Mouse (Mus musculus): ENCODE data around the gene Fbrsl1.

Fbrsl1 gene

DNA sequence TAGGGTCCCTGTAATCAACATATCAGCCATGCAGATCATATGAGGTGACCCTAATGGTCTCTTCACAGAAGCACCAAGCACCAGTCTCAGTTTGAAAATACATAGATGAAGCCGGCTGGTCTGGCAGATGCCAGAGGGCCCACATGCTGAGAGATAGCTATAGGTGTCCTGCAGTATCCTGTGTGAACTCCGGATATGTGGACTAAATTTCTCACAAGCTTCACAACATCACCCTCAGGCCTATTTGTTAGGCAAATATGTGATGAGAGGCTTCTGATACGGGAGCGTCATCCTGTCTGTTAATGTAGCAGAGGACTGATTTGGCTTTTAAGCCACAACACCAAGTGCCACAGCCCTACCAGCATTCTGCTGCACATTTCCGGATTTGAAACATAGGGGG is 37.9 kb downstream of the Fbrsl1 start:
- DNase-seq, result no peak

DNA sequence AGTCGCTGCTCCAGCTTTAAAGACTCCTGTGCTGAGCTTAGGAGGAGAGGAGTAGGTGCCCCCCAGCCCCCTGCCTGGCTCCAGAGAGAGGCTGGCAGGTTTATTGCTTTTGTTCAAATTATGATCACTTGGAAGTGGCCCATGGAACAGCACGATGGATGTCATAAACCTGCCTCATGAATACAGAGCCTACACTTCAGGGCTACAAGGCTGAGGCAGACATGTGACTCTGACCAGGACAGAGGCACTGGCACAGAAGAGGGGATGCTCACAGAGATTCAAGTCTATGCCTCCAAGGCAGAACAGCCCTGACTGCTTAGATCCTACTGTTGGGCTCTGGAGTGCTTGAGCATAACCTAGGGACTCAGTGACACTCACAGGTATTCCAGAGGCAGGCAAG is 39.3 kb downstream of the Fbrsl1 start:
- no peak for DNase-seq

DNA sequence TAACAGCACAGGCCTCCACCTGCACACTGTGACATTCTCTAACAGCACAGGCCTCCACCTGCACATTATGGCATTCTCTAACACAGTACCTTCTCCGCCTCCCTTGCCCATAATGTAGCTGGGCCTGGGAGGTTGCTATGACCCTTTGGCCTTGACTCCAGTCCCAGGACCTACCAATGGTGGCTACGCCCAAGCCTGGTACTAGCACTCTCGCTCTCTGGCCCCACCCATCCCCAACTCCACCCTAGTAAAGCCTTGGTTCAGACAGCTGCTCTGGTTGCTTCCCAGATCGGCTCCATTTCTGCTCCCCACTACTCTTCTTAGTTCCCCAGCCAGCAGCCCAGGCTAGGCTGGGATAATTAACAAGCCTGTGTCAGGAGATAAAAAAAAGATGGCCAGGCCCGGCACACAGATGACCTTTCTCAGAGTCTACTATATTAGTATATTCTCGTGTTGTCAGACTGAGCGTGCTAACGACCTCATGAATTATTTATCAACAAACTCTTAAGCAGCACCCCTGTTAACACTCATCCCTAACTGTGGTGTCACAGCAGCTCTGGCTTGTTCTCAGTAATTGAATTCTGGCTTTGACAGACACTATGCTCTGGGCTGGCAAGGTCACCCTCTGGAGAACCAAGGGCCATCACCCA is 42.1 kb downstream of the Fbrsl1 start:
- no peak for DNase-seq

DNA sequence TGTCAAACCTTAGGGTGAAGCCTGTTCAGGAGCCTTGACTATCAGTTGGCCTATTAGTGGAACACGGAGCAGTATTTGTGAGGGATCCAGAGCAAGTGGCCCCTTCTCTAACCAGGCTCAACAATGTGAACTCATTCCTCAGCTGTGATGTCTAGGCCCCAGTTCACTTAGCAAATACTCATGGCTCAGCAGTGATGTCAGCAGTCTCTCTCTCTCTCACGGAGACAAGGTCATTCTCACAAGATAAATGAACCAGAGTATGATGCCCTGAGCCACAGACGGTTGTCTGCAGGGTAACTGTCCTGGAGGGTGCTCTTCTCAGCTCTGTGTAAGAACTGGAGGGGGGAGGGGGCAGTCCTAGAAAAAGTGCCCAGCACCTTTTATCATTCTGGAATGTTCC is 44.4 kb downstream of the Fbrsl1 start:
- no peak for DNase-seq

DNA sequence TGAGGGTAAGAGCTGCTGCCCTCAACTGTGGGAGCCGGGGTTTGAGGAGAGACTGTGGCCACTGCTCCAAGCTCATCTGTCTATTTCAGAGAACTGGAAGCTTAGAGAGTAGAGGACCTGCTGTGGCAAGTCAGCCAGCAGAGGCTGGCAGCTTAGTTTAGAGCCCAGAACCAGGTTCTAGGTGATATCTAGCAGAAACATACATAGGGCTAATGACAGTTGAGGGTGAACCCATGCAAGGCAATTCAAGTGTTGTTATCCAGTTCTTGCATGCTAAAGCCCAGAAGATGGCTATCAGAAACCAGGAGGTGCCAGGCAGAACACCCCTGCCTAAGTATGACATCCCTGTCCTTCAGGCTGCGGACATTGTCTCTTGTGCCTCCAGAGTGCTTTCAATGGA is 45.7 kb downstream of the Fbrsl1 start:
- no peak for DNase-seq

DNA sequence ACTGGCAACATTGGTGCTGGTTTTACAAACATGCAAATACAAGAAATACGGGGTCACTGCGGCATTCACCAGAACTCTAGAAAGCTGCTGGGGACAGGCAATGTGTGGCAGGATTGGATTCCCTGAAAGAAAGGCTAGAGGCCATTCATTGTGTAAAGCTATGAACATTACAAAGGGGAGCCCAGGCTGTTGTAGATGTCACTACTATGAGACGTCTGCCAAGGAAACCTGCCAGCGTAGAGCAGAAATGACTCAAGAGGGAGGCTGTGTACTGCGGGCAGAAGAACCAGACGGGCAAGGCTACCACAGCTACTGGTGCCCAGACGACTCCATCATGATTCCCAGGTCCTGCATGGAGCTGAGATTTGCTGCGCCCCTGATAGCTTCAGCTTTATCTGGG is 47.2 kb downstream of the Fbrsl1 start:
- no peak for DNase-seq

DNA sequence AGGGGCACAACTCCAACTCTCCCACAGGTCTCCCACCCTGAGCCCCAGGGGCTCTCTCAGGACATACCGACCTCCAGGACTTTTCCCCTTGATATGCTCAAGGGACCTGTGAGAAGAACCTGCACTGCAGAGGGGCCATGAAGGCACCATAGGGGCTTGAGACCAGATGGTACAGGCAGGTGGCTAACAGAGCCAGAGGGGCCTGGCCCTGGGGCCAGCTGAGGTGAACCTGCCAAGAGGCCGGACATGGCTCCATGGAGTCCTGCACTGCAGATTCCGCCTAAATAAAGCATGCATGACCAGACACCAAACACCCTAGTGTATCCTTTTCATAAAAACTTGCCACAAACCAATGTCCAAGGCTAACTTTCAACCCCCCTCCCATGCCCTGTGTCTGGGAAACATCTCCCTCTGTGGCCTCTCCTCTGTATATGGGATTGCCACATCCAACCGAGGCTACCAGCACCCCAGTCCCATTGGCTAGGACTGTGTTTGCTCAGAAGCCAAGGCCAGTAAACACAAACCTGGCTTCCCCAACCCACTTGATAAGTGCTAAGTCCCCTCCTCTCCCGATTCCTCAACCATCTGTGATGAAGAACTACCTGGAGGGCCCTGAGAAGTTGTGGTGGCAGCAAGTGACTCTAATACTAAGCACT is 53.2 kb downstream of the Fbrsl1 start:
- peak; percentile 73 for DNase-seq

DNA sequence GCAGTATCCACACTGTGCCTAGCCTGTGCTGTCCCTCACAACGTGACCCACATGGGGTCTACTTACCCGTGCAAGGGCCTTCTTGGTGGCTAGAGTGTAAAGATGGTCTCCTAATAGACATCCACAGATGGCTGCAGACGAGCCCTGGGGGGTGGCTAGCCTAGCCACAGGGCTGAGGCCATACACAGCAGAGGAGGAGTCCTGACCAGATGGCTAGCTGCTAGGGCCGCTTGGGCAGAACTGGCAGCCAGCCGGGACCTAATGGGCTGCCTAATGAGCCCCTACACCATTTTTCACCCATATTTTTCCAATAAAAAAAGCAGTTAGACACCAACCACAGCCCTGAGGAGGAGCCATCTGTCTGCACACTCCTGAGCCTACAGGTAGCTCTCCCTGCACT is 55.6 kb downstream of the Fbrsl1 start:
- no peak for DNase-seq

DNA sequence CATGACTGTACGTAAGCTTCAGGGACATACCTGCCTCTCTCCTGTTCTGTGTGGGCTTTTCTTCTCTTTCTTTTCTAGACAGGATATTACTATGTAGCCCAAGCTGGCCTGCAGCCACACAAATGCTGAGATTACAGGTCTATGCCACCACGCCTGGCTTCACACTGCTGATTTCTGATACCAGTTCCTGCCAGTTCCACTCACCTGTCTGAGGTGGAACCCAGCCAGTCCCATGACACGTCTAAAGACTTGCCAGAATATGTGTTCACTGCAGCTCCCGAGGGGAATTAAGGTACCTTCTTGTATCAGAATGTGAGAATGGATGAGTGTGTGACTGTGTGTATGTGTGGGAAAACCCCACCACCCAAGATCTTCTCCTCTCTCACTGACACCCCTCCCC is 57.7 kb downstream of the Fbrsl1 start:
- no peak for DNase-seq

DNA sequence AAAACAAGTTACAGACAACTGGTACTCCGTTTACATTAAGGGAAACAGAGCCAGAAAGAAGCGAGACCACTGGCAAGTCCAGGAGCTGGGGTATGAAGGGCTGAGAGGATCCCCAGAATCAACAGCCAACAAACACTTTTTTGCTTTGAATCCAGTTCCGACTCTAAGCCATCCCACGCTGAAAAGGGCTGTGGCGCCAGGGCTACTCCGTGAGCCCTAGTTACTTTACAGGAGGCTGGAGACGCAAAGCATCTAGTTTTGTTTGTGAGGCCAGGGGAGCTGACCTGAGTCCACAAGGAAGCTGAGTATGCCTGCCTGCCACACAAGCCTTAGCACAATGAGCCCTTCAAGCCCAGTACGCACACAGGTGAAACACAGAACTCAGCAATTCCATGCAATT is 61.0 kb downstream of the Fbrsl1 start:
- DNase-seq, result no peak

DNA sequence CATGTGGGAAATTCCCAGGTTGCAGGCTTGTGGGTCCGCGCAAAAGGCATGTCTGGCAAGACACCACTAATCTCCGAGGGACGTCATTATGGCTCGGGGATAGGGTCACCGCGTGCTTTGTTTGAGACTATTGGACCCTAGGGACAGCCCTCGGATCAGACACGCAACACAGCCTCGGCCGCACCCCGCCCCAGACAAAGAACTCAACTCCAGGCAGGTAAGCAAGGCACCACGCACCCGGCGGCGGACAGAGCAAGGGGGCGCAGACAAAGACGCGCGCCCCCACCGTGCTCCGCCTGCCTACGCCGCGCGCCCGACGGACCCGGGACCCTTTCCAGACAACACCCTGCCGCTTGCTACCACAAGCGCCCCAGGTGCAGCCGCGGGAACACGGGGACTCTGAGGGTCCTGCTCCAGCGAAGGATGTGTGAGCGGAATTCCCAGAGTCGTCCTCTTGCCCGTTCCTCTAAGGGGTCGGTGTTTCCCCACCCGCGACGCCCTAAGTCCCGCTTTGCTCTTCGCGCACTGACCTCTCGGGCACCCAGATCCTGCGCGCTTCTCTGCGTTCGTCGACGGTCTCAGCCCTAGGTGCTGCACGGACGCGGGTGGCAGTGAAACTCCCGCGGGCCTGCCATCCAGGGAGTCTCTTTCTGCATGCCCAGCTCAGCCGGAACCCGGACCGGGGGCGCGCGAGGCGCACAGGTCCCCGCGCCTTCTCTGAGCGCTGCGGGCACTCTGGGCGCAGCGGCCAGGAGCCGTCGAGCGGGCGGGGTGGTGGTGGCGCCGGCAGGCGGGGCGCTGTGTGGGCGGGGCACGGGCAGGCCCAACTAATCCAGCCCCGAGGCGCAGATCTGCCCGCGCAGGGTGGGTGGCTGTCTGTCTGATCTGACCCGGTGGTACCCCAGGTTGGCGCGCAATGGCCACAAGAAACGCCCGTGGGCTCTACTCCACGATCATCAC is 61.7 kb downstream of the Fbrsl1 start:
- peak; percentile 97 for DNase-seq

DNA sequence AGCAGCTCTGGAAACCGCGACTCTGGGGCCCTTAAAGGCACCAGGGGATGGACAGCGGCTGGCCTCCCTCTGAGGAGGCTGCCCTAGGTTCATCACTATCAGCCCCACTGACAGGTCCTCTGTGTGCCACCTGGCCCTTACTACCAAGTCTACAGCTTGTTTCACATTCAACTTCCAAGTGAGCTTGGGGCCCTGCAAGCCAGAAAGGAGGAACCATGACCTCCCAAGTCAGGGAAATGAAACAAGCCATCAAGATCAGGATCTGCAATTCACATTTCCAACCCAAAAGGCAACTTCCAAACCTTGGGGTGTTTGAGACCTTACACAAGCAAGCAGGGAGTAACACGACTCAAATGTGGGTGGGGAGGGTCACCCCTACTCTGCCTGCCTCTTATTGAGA is 63.0 kb downstream of the Fbrsl1 start:
- DNase-seq, result no peak

DNA sequence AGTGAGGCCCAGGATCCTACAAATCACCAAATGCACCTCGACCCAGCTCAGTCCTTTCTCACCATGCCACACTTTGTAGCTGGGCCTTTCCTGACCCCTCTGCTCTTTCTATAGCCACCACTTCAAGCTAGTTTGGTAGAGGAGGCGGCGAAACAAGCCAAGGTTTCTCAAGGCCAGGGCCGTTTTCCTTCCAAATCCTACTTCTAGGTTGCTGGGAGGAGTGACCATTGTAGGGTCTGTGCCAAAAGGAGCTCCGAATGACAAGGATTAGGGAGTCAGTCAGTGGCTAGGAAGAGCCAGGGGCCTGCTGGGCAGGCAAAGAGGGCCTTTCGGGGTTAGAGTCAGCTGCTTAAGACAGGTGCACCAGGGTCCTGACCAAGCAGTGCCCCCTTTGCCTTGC is 63.8 kb downstream of the Fbrsl1 start:
- DNase-seq, result no peak

DNA sequence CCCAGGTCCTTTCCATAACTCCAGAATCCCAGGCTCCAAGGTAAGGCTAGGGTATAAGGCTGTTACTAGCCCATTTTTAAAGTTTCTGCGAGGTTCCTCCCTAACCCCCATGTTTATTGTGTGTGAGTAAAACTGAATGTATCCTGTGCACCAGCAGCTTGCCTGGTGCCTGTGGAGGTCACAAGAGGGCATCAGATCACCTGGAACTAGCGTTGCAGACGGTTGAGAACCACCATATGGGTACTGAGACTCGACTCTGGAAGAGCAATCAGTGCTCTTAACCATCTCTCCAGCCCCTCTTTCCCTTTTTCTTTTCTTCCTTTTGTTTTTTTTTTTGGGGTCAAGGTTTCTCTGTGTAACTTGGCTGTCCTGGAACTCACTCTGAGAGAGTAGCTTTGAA is 68.5 kb downstream of the Fbrsl1 start:
- no peak for DNase-seq

DNA sequence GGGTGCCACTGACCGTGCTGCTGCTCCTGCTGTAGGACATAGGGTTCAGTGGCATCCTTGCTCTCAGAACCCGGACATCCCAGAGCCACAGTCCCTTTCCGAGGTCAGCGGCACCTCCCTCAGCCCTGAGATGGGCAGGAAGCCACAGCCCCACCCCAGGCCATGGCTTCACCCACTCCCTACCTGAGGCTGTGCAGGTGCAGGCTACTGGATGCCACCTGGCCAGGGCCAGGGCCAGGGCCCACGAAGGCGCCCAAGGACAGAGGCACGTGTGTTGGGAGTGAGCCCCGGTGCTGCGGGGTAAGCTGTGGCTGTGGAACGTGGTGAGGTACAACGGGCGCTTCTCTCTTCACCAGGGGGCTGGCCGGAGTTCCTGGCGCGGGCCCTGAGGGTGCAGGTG is 69.2 kb downstream of the Fbrsl1 start:
- DNase-seq, result peak; percentile 90

DNA sequence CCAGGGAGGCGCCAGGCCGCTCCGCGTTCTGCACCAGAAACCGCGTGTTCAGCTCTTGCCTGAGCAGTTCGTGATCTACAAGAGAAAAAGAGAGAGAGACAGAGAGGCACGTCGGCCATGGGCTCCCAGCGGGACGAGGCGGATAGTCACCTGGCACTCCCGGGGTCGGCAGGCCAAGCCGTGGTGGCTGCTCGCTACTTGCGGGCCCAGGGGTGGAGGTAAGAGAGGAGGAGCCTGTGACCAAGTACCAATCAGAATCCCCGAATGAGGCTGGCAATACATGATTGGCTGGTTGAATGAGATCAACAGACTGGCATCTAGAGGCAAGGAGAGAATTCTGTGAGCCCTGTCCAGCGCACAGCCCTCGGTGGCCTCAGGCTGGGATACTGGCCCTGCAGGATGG is 70.1 kb downstream of the Fbrsl1 start:
- DNase-seq, result peak; percentile 90

DNA sequence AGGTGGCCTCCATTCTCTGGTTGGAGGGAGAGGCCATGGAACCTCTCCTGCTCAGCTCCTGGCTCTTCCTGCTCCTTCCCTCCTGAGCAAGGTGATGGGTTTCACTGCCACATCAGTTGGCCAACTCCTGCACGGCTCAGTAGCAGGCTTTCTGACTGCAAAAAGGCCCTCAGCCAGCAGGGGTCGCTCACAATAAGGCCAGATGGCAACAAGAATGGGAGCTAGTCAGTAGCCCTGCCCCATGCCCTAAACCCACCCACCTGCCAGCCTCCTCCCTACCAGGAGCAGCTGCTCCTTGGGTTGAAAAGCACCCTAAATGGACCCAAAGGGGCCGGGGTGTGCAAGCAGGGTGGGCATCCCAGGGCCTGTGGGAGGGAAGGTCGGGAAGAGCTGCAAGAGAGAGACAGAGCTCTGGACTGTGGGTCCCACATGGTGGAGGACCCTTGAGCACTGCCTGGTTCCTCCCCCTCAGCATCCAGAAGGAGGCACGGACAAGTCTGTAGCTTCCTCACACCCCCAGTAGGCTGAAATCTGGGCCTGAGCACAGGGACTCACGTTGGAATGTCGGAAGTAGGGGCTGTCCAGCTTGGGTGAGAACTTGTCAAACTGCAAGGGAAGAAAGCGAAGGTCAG is 71.4 kb downstream of the Fbrsl1 start:
- DNase-seq, result peak; percentile 94

DNA sequence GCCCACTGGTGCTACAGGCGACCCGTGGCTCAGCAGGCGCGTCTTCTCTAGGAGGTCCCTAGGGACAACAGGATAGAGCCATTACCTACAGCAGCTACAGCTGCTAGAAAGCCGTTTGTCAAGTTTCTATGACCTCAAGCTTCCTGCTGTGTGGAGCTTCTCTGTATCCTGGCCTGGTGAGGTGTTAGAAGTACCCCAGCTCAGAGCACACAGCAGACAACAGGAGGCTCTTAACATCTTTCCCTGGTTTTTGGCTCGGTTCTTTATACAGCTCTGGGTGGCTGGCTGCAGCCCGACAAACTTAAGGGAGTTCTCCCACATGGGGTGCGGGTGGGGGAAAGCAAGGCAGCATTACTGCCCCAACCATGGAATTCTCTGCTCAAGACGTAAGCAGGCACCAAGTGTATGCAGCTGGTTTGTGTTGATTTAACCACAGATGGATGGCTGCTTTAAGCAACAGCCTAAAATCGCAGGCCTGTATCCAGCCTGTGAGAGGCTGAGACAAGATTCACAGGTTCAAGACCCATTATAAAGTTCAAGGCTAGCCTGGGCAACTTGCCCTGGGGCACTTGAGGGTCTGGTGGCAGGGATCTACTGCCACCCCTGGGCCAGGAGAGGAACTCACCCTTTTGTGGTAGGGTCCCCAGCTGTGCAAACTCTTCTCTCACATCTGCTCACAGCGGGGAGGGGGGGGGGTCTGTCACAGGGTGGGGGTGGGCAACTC is 84.3 kb downstream of the Fbrsl1 start:
- DNase-seq, result no peak

DNA sequence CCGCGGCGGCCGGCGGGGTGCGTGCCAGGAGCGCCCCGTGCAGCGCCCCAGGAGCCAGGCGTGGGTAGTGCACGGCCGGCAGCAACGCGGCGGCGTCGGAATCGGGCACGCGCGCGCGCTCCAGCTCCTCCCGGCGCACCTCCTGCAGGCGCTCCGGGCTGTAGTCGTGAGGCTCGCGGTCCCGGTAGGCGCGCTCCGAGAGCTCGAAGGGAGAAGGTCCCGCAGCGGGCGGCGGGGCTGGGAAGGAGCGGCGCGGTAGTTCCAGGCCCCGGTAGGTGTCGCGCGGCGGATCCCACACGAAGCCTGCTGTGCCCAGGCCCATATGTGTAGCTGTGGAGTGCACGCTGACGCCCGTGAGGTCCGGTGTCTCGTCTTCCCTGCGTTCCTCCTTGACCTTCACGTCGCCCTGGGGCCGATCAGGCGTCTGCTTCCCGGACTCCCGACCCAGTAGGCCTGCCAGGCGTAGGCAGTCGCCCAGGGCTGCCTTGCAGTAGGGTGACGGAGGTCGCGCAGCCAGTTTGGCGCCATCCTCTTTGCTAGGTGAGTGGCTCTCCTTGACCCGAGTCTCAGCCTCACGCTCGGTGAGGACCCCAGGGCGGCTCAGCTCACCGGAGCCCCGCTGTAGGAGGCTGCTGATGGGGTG is 85.0 kb downstream of the Fbrsl1 start:
- DNase-seq, result peak; percentile 96

DNA sequence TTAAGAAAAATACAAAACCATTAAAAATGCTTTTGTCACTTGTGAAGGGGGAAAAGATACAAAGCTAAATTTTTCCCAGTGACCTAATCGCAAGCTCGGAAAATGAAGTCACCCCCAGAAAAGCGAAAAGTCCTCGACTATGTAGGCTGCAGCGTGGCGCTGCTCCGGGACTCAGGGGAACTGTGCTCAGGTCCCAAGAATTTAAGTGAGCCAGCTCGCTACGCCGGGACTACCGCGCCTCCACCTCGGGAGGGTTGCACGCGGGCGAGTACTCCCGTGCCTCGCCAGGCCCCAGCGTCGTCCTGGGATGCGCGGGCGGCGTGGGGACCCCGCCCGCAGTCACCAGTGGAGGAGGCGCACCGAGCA is 85.5 kb downstream of the Fbrsl1 start:
- no peak for DNase-seq

DNA sequence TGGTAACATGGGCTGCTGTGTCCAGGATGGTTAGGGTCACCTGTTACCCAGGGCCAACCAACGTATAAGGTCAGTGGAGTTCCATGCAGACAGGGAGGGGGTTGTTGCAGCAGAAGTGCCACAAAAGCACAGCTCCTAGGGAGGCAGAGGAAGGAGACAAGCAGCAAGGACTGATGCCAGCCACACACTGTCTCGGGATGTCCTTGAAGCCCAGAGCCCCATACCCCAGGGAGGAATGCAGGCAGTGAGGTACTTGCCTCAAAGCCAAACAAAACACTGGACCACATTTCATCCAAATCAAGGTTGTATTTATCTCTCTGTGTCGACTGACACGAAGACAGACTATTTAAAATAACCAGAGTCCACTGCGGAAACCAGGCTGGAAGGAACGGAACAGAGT is 86.8 kb downstream of the Fbrsl1 start:
- peak; percentile 87 for DNase-seq

DNA sequence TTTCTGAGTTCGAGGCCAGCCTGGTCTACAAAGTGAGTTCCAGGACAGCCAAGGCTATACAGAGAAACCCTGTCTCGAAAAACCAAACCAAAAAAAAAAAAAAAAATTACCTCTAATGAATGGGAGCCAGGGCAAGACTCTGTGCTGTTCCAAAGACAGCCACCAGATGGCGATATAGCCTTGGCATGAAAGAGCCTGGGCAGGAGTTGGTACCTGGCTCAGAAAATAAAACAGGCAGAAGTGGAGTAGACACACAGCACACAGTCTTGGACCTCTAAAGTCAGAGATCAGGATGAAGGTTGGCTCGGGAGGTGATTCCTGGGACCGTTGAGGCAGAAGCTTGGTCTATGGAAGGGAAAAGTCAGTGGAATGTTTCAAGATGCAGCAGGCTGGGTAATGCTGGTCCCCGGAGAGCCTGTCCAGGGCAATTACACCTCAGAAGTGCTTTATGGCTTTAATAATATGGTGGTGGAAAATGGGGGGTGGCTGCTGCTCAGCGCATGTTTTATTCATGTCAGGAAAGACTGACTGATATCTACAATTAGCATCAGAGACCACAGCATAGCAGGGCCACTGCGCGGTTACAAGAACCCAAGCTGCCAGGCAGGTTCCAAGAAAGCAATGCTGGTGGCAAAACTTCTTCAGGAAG is 90.6 kb downstream of the Fbrsl1 start:
- peak; percentile 93 for DNase-seq

Data from heart, adult 11 months (tissue).